Mouse (Mus musculus): ENCODE measurements around the gene Myh9. TPM values are rescaled to one million over a fixed set of nuclear protein-coding genes. Genes with fewer than 3 reads are reported as not detected.
"Not testable (repeated sequence)": the region's sequence is repeated elsewhere in the genome, so short reads cannot be mapped to it uniquely, and the experiment has no call there.

Myh9 gene
- polyA plus RNA-seq, 1 experiment = 29.9 TPM

DNA sequence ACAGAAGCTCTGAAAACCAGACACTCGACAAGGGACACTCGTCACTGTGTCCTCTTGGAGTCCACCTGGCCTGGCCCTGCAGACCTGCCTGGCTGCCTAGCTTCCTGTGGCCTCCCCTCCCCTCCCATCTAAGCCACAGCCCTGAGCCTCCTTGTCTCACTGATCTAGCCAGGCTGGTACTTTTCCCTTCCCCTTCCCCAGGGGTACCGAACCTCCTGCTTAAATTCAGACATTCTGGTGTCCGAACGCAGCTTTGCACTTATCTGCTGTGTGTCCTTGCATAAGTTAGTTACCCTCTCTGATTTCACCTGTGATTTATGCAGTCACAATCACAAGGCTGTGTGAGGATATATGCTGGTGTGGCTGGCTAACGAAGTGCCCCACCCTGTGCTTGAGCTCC, 40.3 kb upstream of the Myh9 start:
- TF ChIP-seq CTCF (IDR thresholded peaks at IDR 0.05; ENCODE audit: borderline replicate concordance, extremely low read depth, insufficient read depth, insufficient read length) (no peak), POLR2A (IDR thresholded peaks at IDR 0.05; ENCODE audit: borderline replicate concordance, extremely low read depth, insufficient read depth, insufficient read length, poor library complexity, severe bottlenecking) (no peak)
- no peak for DNase-seq (ENCODE audit: low read depth)

GRCm38 (mm10) chr15:77881698-77882097, 39.7 kb upstream of the Myh9 start:
- TF ChIP-seq POLR2A (IDR thresholded peaks at IDR 0.05; ENCODE audit: borderline replicate concordance, extremely low read depth, insufficient read depth, insufficient read length, poor library complexity, severe bottlenecking) (no peak), CTCF (IDR thresholded peaks at IDR 0.05; ENCODE audit: borderline replicate concordance, extremely low read depth, insufficient read depth, insufficient read length) (no peak)
- no peak for DNase-seq (ENCODE audit: low read depth)

- no peak for DNase-seq (ENCODE audit: low read depth)
- TF ChIP-seq CTCF (IDR thresholded peaks at IDR 0.05; ENCODE audit: borderline replicate concordance, extremely low read depth, insufficient read depth, insufficient read length) = no peak
- no peak for TF ChIP-seq POLR2A (IDR thresholded peaks at IDR 0.05; ENCODE audit: borderline replicate concordance, extremely low read depth, insufficient read depth, insufficient read length, poor library complexity, severe bottlenecking)
These were observed 38.8 kb upstream of the Myh9 start for GRCm38 (mm10) chr15:77880738-77881137.

GRCm38 (mm10) chr15:77879756-77880155, 37.8 kb upstream of the Myh9 start:
- TF ChIP-seq CTCF (IDR thresholded peaks at IDR 0.05; ENCODE audit: borderline replicate concordance, extremely low read depth, insufficient read depth, insufficient read length) (no peak), POLR2A (IDR thresholded peaks at IDR 0.05; ENCODE audit: borderline replicate concordance, extremely low read depth, insufficient read depth, insufficient read length, poor library complexity, severe bottlenecking) (no peak)

DNA sequence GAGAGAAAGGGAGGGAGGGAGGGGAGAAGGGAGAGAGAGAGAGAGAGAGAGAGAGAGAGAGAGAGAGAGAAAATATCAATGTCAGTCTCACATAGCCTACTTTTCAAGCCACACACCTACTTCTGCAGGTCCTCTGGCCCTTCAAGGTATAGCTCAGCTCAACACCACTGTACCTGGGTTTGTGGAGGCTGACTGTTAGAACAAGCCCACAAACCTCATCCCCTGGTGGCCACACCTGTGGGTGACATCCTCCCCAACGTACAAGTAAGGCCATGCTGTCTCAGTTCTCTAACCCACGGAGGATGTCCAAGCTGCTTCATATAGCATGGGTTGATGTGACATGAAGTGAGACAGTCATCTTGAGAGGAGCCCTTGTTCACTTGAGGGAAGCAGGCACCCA, 35.2 kb upstream of the Myh9 start:
- DNase-seq (ENCODE audit: low read depth) = no peak

More at GRCm38 (mm10) chr15:77879756-77880155, 37.8 kb upstream of the Myh9 start:
- DNase-seq (ENCODE audit: low read depth) = no peak

DNA sequence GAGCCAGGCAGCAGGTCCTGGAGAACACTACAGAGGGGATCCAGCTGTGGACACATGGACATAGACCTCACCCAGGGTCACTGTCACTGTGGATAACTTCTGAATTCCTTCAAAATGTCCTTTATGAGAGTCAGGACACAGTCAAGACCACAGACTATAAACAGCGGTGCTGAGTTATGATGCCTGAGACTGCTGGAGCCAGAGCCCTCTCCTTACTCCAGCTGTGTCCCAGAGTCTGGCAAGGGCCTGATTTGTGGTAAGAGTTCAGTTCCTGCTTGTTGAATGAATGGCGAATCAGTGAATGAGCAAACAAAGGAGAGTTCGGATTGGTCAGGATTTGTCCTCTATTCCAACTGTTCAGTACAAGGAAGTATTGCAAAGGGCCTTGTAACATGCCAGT, 34.7 kb upstream of the Myh9 start:
- DNase-seq (ENCODE audit: low read depth) = no peak
- TF ChIP-seq CTCF (IDR thresholded peaks at IDR 0.05; ENCODE audit: borderline replicate concordance, extremely low read depth, insufficient read depth, insufficient read length) = no peak
- no peak for TF ChIP-seq POLR2A (IDR thresholded peaks at IDR 0.05; ENCODE audit: borderline replicate concordance, extremely low read depth, insufficient read depth, insufficient read length, poor library complexity, severe bottlenecking)

More for the DNA sequence above, 35.2 kb upstream of the Myh9 start:
- TF ChIP-seq POLR2A (IDR thresholded peaks at IDR 0.05; ENCODE audit: borderline replicate concordance, extremely low read depth, insufficient read depth, insufficient read length, poor library complexity, severe bottlenecking) (no peak), CTCF (IDR thresholded peaks at IDR 0.05; ENCODE audit: borderline replicate concordance, extremely low read depth, insufficient read depth, insufficient read length) (no peak)

DNA sequence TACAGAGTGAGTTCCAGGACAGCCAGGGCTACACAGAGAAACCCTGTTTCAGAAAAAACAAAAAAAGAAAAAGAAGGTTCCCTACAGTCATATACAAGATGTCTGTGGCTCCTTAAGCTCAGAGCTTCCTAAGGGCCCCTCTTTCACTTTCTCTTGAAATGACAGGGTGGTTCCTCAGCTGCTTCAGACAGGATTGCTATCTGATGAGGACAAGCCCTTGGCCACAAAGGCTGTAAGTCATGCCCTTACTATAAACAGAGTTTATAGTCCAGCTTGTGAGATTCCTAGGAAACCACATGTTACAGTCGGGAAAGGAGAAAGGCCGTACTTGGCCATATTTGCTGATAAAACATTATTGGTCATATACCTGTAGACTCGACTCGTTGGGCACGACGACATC, 34.0 kb upstream of the Myh9 start:
- no peak for DNase-seq (ENCODE audit: low read depth)
- no peak for TF ChIP-seq POLR2A (IDR thresholded peaks at IDR 0.05; ENCODE audit: borderline replicate concordance, extremely low read depth, insufficient read depth, insufficient read length, poor library complexity, severe bottlenecking)
- TF ChIP-seq CTCF (IDR thresholded peaks at IDR 0.05; ENCODE audit: borderline replicate concordance, extremely low read depth, insufficient read depth, insufficient read length) = no peak

DNA sequence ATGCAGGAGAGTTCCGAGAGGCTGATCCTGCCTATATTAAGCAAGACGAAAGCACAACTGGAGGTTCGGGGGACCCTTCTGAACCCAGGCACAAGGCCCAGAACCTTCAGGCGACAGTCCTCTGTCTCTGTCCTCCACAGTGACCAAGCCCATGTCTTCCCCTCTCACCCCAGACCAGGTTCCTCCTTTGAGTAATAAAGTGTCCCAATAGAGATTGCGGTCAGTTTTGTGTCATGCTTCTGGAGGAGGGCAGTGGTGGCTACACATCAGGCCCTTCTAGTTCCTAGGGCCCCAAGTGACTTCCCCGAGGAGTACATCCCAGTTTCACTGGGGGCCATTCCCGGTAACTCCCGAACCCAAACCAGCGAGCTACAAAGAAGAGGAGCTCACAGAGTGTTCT, 32.8 kb upstream of the Myh9 start:
- no peak for TF ChIP-seq CTCF (IDR thresholded peaks at IDR 0.05; ENCODE audit: borderline replicate concordance, extremely low read depth, insufficient read depth, insufficient read length)
- no peak for TF ChIP-seq POLR2A (IDR thresholded peaks at IDR 0.05; ENCODE audit: borderline replicate concordance, extremely low read depth, insufficient read depth, insufficient read length, poor library complexity, severe bottlenecking)
- no peak for DNase-seq (ENCODE audit: low read depth)

- no peak for DNase-seq (ENCODE audit: low read depth)
- no peak for TF ChIP-seq CTCF (IDR thresholded peaks at IDR 0.05; ENCODE audit: borderline replicate concordance, extremely low read depth, insufficient read depth, insufficient read length)
- TF ChIP-seq POLR2A (IDR thresholded peaks at IDR 0.05; ENCODE audit: borderline replicate concordance, extremely low read depth, insufficient read depth, insufficient read length, poor library complexity, severe bottlenecking) = no peak
These were observed 32.3 kb upstream of the Myh9 start for GRCm38 (mm10) chr15:77874310-77874709.

- TF ChIP-seq CTCF (IDR thresholded peaks at IDR 0.05; ENCODE audit: borderline replicate concordance, extremely low read depth, insufficient read depth, insufficient read length) (no peak), POLR2A (IDR thresholded peaks at IDR 0.05; ENCODE audit: borderline replicate concordance, extremely low read depth, insufficient read depth, insufficient read length, poor library complexity, severe bottlenecking) (no peak)
These were observed 31.6 kb upstream of the Myh9 start for GRCm38 (mm10) chr15:77873564-77873963.

GRCm38 (mm10) chr15:77872996-77873395, 31.0 kb upstream of the Myh9 start:
- TF ChIP-seq CTCF (IDR thresholded peaks at IDR 0.05; ENCODE audit: borderline replicate concordance, extremely low read depth, insufficient read depth, insufficient read length) (no peak), POLR2A (IDR thresholded peaks at IDR 0.05; ENCODE audit: borderline replicate concordance, extremely low read depth, insufficient read depth, insufficient read length, poor library complexity, severe bottlenecking) (no peak)

More at GRCm38 (mm10) chr15:77873564-77873963, 31.6 kb upstream of the Myh9 start:
- DNase-seq (ENCODE audit: low read depth) = no peak

GRCm38 (mm10) chr15:77868340-77868739, 26.4 kb upstream of the Myh9 start:
- TF ChIP-seq CTCF (IDR thresholded peaks at IDR 0.05; ENCODE audit: borderline replicate concordance, extremely low read depth, insufficient read depth, insufficient read length) (no peak), POLR2A (IDR thresholded peaks at IDR 0.05; ENCODE audit: borderline replicate concordance, extremely low read depth, insufficient read depth, insufficient read length, poor library complexity, severe bottlenecking) (no peak)

More at GRCm38 (mm10) chr15:77872996-77873395, 31.0 kb upstream of the Myh9 start:
- no peak for DNase-seq (ENCODE audit: low read depth)

GRCm38 (mm10) chr15:77867231-77867968, 25.4 kb upstream of the Myh9 start:
- not testable (repeated sequence) for DNase-seq (ENCODE audit: low read depth)

More at GRCm38 (mm10) chr15:77868340-77868739, 26.4 kb upstream of the Myh9 start:
- no peak for DNase-seq (ENCODE audit: low read depth)

Measured in brain, embryonic 14.5 days (tissue).